Mouse (Mus musculus) kidney, postnatal 4 days (tissue): ENCODE data around the gene Slc46a3.
A peak's percentile ranks its signal among the peaks of the same experiment; 100 is the strongest.
"Not testable (repeated sequence)": the region's sequence is repeated elsewhere in the genome, so short reads cannot be mapped to it uniquely, and the experiment has no call there.

Experiments
- DNase-seq, 2 experiments: peaks; one replicate each; pipeline ENCODE4 v3.0.0; 2021; ENCODE audit warnings: mixed read lengths in 2 of 2

Gene Slc46a3

GRCm38 (mm10) chr5:147894455-147895076 is at the start of gene Slc46a3:
TSS of gene Slc46a3 (minus strand) at chr5:147894815.
- DNase-seq: peak; percentile 90 to 92

- no peak for DNase-seq
These were observed 44.6 kb upstream of the Slc46a3 start for GRCm38 (mm10) chr5:147939226-147939625.

- DNase-seq: no peak
These were observed 40.5 kb upstream of the Slc46a3 start for GRCm38 (mm10) chr5:147935096-147935495.

GRCm38 (mm10) chr5:147928668-147929497 is 34.3 kb upstream of the Slc46a3 start:
- no peak for DNase-seq

GRCm38 (mm10) chr5:147925935-147926604 is 31.5 kb upstream of the Slc46a3 start:
- peak; percentile 55 to 60 for DNase-seq

GRCm38 (mm10) chr5:147924621-147925020 is 30.0 kb upstream of the Slc46a3 start:
- no peak for DNase-seq

GRCm38 (mm10) chr5:147918044-147918846 is 23.6 kb upstream of the Slc46a3 start:
- DNase-seq: peak; percentile 32 to 57

GRCm38 (mm10) chr5:147916171-147916570 is 21.6 kb upstream of the Slc46a3 start:
- DNase-seq: no peak

GRCm38 (mm10) chr5:147915038-147915566 is 20.5 kb upstream of the Slc46a3 start:
- DNase-seq: peak; percentile 25 to 34

GRCm38 (mm10) chr5:147913241-147913842 is 18.7 kb upstream of the Slc46a3 start:
- peak; percentile 61 to 75 for DNase-seq

GRCm38 (mm10) chr5:147911744-147912143 is 17.1 kb upstream of the Slc46a3 start:
- DNase-seq: no peak

- DNase-seq: peak; percentile 21 to 25
These were observed 16.3 kb upstream of the Slc46a3 start for GRCm38 (mm10) chr5:147910807-147911509.

GRCm38 (mm10) chr5:147907851-147908250 is 13.2 kb upstream of the Slc46a3 start:
- DNase-seq: no peak

GRCm38 (mm10) chr5:147907144-147907543 is 12.5 kb upstream of the Slc46a3 start:
- DNase-seq: no peak

GRCm38 (mm10) chr5:147903166-147903565 is 8.6 kb upstream of the Slc46a3 start:
- no peak for DNase-seq

GRCm38 (mm10) chr5:147902008-147902757 is 7.6 kb upstream of the Slc46a3 start:
- no peak for DNase-seq

GRCm38 (mm10) chr5:147898968-147899549 is 4.4 kb upstream of the Slc46a3 start:
- no peak for DNase-seq

GRCm38 (mm10) chr5:147898254-147898653 is 3.6 kb upstream of the Slc46a3 start:
- DNase-seq: no peak

GRCm38 (mm10) chr5:147896501-147896900 is 1.9 kb upstream of the Slc46a3 start:
- not testable (repeated sequence) for DNase-seq
